Mouse (Mus musculus) macrophage (primary cell): ENCODE data around the gene Proser2. TPM values are rescaled to one million over a fixed set of nuclear protein-coding genes. Genes with fewer than 3 reads are reported as not detected.

Experiments
- H3K27ac ChIP-seq: fragments of 350-480 bp; formaldehyde crosslinking; 2 replicates; pipeline ENCODE4 v1.9.0; 2021
- H3K36me3 ChIP-seq: fragments of 350-480 bp; formaldehyde crosslinking; 2 replicates; pipeline ENCODE4 v1.9.0; 2021; ENCODE audit errors: inconsistent target
- H3K4me3 ChIP-seq: fragments of 350-480 bp; formaldehyde crosslinking; 2 replicates; pipeline ENCODE4 v1.9.0; 2021; ENCODE audit errors: inconsistent target
- H3K79me2 ChIP-seq: fragments of 350-480 bp; formaldehyde crosslinking; 2 replicates; pipeline ENCODE4 v1.9.0; 2021; ENCODE audit errors: inconsistent target
- WGBS: methylation state at CpG from one replicate; pipeline ENCODE4 v1.1.7; 2026; ENCODE audit warnings: inconsistent platforms; ENCODE audit not compliant: missing documents; 5-methylcytosine and 5-hydroxymethylcytosine counted together
- polyA plus RNA-seq: library from polyadenylated mRNA; stranded (reverse); fragments of 250-400 nt; gene quantifications from 3 replicates; pipeline ENCODE4 v1.2.4, GENCODE M21; 2018; ENCODE audit warnings: inconsistent platforms
- total RNA-seq, 78 experiments: library from RNA; depleted of rRNA; stranded (reverse); fragments of 250-400 nt; gene quantifications; 1 replicate in 9 of 78; 2 replicates in 24 of 78; 3 replicates in 43 of 78; 4 replicates in 2 of 78; pipeline ENCODE4 v1.2.4; 2018; ENCODE audit warnings: inconsistent platforms in 56 of 78

Gene Proser2
- under 1 TPM in 5 of 26 experiments, not detected in 21; 0.08 to 0.31 (median 0.20) TPM for total RNA-seq (2018; cell fraction: chromatin; rRNA removed)
- under 1 TPM in 9 of 26 experiments, not detected in 17; 0.05 to 0.19 (median 0.09) TPM for total RNA-seq (2018; cell fraction: cytosol; rRNA removed)
- under 1 TPM in 2 of 26 experiments, not detected in 24; 0.20 to 0.40 TPM for total RNA-seq (2018; cell fraction: nucleus; rRNA removed)
- polyA plus RNA-seq = 0.11 TPM in 1 of 3 replicates, not detected in the others

GRCm38 (mm10) chr2:6129555-6130355 is at the start of gene Proser2:
Gene Proser2 (minus strand): TSS chr2:6130211.
- H3K4me3 ChIP-seq = no peak within 1 kb of the TSS
- 3% methylated on average over 82 of the region's 83 CpGs for WGBS
- H3K36me3 ChIP-seq = no peaks in the 10 kb centered on the region
- no peak within 1 kb of the TSS for H3K27ac ChIP-seq
- no peaks in the 10 kb centered on the region for H3K79me2 ChIP-seq

DNA sequence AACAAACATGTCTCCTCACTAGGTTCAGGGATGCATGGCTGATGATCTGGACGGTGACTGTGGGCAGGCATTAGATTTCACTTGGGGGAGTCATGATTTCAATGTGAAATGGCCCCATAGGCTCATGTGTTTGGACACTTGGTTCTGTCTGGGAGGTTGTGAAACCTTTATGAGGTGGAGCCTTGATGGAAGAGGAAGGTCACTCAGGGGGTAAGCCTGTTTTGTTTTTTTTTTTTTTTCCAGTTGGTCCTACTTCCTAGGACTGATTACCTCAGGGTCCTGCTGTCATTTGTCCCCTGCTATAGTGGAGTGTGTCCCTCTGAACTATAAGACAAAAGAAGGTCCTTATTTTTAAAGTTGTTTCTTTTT is 49.7 kb upstream of the Proser2 start:
- 47% methylated on average over 1 of the region's 1 CpGs for WGBS
- no peaks in the 10 kb centered on the region for H3K36me3 ChIP-seq
- H3K4me3 ChIP-seq = no peak overlapping the region
- H3K27ac ChIP-seq = no peak overlapping the region
- no peaks in the 10 kb centered on the region for H3K79me2 ChIP-seq

DNA sequence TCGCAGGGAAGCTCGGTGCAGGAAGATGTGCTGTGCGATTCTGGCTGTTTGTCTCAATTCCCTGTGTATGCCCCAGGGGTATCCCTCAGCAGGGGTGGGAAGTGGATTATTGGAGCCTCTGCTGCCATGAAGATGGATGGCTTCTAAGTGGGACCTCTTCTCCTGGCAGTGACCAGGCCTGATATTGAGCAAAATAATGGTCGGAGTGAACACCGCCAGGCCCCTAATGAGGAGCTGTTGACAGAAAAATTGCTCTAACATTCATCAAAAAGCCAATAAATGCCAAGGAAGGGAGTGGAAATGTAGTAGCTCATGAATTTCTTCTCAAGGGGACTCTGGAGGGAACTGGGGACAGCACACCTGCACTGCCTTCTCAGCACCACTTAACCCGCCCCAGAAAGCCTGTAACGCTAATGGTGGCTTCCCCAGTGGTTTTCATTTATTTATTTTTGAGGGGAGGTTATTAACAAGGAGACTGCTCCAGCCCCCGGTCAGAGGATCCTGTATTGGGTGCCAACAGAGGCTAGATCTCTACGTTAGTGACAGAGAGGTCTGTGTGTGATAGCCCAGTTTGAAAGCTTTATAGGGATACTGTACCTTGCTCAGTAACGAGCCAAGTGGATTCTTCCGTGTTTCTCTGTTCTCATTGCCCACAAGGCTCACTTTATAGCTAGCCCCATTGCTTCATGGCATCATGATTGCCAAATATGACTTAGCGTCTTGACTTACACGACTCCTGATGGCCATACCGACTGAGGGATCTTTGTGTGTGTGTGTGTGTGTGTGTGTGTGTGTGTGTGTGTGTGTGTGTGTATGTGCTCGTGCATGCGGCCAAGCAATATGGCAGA is 49.1 kb upstream of the Proser2 start:
- Histone ChIP-seq H3K79me2 (no peaks in the 10 kb centered on the region), H3K36me3 (no peaks in the 10 kb centered on the region), H3K27ac (no peak overlapping the region), H3K4me3 (no peak overlapping the region)
- 89% methylated on average over 15 of the region's 16 CpGs for WGBS

DNA sequence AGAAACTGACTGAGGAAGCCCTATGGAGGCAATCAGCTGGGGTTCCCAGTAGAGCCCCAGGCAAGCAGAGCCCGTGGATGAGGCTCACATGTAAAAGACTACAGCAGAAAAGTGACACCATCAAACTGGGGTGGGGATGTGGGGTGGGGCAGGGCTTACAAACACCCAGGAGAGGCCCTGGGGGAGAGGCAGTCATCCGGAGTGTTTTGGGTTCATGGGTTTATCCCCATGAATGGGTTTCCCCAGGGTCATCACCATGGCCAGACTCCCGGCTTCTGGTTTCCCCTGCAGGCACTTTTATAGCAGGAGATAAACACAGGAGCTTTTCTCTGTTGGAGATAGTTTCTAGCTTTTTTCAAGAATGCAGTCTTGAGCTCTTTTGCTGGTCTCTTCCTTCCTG is 43.0 kb upstream of the Proser2 start:
- Histone ChIP-seq H3K36me3 (no peaks in the 10 kb centered on the region), H3K27ac (no peak overlapping the region), H3K79me2 (no peaks in the 10 kb centered on the region), H3K4me3 (no peak overlapping the region)
- 87% methylated on average over 3 of the region's 3 CpGs for WGBS

- Histone ChIP-seq H3K27ac (no peak overlapping the region), H3K79me2 (no peaks in the 10 kb centered on the region), H3K36me3 (no peaks in the 10 kb centered on the region), H3K4me3 (no peak overlapping the region)
- WGBS = 35% methylated on average over 2 of the region's 2 CpGs
Observed at GRCm38 (mm10) chr2:6168560-6168959, 38.5 kb upstream of the Proser2 start.

DNA sequence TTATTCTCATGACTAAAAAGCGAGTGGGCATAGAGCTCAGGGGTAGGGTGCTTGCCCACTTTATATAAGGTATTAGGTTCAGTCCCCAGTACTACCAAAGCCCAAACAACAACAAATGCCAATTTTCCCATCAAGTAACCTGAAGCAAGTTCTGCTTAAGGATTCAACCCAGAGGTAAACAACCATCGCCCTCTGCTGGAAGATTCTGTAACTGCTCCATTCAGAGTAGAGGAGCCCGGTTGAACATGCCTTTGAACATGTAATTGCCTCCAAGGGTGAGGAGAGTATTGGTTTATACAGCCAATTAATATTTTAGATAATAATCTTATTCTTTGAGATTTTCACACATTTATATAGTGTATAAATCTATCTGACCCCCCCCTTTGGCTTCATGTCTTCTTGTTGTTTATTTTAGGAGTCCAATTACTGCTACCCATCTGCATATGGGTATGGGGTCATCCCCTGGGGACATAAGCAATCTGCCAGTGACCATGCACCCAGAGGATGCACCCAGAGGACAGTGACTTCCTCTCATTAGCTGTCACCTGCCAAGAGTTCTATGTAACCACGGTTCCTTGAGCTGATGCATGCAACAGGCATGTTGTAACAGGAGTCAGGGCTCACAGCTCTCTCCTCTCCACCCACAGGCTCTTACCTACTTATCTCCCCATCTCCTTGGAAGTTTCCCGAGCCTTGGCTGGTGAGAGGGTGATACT is 38.0 kb upstream of the Proser2 start:
- Histone ChIP-seq H3K36me3 (no peaks in the 10 kb centered on the region), H3K4me3 (no peak overlapping the region), H3K27ac (no peak overlapping the region), H3K79me2 (no peaks in the 10 kb centered on the region)
- 30% methylated on average over 5 of the region's 5 CpGs for WGBS

GRCm38 (mm10) chr2:6165771-6166170 is 35.8 kb upstream of the Proser2 start:
- Histone ChIP-seq H3K36me3 (no peaks in the 10 kb centered on the region), H3K27ac (no peak overlapping the region), H3K79me2 (no peaks in the 10 kb centered on the region), H3K4me3 (no peak overlapping the region)
- 24% methylated on average over 6 of the region's 6 CpGs for WGBS

DNA sequence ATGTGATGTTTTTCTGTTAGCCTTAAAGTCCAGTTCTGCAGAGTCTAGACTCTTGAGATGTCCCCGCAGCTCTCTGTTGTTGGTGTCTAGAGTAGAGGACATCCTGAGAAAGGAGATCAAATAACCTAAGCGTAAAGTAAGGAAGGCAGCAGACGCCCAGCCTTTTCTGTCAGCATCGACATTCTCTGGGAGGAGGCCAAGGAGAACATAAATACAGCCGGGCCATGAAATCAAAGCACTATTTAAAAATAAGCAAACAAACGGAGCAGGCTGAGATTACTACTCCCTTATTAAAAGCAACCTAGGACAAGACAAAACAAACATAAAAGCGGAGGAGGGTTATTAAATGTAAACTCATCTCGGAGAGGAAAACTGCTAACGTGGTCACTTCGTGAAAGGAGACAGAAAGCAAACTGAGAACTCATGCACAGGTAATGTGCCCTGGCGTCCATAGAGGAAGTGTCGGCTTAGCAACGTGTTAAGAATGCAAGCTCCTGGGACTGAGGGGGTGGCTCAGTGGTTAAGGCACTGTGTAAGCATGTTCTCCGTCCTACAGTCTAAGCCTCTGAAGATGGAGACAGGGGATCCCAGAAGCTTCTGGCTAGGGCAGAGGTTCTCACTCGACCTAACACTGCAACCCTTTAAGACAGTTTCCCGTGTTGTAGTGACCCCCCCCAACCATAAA is 34.7 kb upstream of the Proser2 start:
- 89% methylated on average over 16 of the region's 16 CpGs for WGBS
- Histone ChIP-seq H3K79me2 (no peaks in the 10 kb centered on the region), H3K27ac (no peak overlapping the region), H3K4me3 (no peak overlapping the region), H3K36me3 (no peaks in the 10 kb centered on the region)

DNA sequence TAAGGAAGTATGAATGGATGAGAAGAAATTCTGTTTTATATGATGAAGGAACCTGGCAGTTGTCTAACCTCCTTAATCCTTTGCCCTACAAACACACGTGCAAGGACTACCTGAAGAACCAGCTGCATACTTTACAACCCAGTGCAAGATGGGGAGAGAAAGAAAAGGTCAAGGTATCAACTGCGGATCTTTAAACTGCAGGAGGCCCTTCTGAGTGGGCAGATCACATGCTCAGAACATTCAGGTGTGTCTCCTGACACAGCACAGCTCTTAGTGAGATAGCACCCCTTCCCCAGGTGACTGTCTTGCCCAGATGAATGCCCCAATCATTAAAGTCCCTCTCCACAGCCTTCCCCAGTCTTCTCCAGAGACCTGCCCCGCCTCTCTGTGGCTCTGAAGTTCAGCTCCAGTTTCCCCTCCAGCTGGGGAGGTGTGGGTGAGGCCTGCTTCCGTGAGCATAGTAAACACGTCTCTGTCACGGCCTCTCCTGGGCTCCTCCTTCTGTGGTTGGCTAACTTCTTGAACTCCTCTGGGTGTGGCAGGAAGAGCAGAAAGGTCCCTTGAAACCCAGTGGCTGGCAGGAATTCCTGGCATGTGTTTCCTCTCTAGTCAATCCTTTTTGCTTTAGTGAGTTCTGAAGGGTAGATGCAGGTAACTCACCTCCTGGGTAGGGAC is 32.5 kb upstream of the Proser2 start:
- Histone ChIP-seq H3K36me3 (no peaks in the 10 kb centered on the region), H3K4me3 (no peak overlapping the region), H3K79me2 (no peaks in the 10 kb centered on the region), H3K27ac (no peak overlapping the region)
- 30% methylated on average over 6 of the region's 6 CpGs for WGBS

DNA sequence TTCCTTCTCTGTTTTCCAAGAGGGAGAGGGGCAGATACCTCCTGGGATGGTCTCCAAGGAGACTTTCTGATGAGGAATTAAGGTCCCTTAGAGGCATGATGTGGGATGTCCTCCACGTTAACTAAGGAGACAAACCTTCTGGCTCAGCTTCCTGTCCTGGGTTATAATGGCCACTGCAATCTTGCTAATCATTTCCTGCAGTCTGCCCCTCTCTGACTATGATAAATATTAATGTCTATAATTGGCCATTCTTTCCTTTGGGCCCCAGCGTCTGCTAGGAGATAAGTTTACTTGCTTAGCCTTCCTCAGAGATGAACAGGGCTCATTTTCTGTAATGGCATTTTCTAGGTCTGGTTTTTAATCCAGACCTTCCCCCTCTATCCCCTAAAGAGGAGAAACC is 29.7 kb upstream of the Proser2 start:
- 17% methylated on average over 2 of the region's 2 CpGs for WGBS
- Histone ChIP-seq H3K79me2 (no peaks in the 10 kb centered on the region), H3K27ac (no peak overlapping the region), H3K36me3 (no peaks in the 10 kb centered on the region), H3K4me3 (no peak overlapping the region)

DNA sequence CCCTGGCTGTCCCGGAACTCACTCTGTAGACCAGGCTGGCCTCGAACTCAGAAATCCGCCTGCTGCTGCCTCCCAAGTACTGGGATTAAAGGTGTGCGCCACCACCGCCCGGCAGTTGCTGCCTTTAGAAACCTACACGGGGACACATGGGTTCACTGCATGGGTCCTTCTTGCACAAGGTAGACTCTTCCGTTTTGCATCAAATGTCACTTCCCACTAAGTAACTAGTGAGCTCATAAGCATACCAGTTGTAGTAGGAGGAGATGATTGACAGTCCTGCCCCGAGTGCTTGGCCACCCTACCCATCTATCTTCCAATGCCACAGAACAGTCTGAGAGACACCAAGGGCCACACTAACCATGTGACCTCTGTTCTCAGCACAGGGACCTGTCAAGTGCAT is 29.2 kb upstream of the Proser2 start:
- WGBS = 74% methylated on average over 7 of the region's 9 CpGs
- no peaks in the 10 kb centered on the region for H3K79me2 ChIP-seq
- H3K4me3 ChIP-seq = no peak overlapping the region
- H3K27ac ChIP-seq = no peak overlapping the region
- no peaks in the 10 kb centered on the region for H3K36me3 ChIP-seq

DNA sequence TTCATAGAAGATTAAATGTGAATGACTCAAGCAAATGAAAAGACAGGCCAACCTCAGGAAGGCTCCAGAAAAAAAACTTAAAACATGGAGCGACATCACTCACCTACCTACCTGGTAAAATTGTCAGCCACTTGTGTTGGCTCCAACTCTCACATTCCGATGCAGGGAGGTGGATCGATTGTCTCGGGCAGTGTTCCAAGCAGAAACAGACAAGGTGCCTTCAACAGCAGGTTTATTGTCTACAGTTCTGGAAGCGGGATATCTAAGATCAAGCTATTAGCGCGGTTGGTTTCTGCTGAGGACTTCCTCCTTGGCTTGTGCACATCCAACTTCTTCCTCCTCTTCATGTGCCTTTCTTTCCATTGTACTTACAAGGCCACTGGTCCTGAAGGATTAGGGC is 27.6 kb upstream of the Proser2 start:
- no peaks in the 10 kb centered on the region for H3K36me3 ChIP-seq
- H3K79me2 ChIP-seq = no peaks in the 10 kb centered on the region
- no peak overlapping the region for H3K27ac ChIP-seq
- WGBS = 97% methylated on average over 7 of the region's 7 CpGs
- H3K4me3 ChIP-seq = no peak overlapping the region

GRCm38 (mm10) chr2:6157208-6157607 is 27.2 kb upstream of the Proser2 start:
- Histone ChIP-seq H3K4me3 (no peak overlapping the region), H3K36me3 (no peaks in the 10 kb centered on the region), H3K79me2 (no peaks in the 10 kb centered on the region), H3K27ac (no peak overlapping the region)
- 94% methylated on average over 4 of the region's 4 CpGs for WGBS
